Mouse (Mus musculus): ENCODE measurements around the gene Fam110a. TPM values are rescaled to one million over a fixed set of nuclear protein-coding genes. Genes with fewer than 3 reads are reported as not detected.

The Fam110a gene
- total and polyA plus RNA-seq, 2 experiments, result 0.83 to 3.3 TPM

GRCm38 (mm10) chr2:151972880-151973594 lies 7.0 kb downstream of the Fam110a start:
- H3K4me3 ChIP-seq (ENCODE audit: insufficient read depth, low read depth, low read length), result peak overlapping the region; percentile 53; the same call in 1 of the 2 replicates
- no peaks in the 10 kb centered on the region for H3K27me3 ChIP-seq (ENCODE audit: control insufficient read depth, insufficient read depth, low read length)
- H3K27ac ChIP-seq (replicated peaks; ENCODE audit: insufficient read depth, low read depth, low read length), result peak overlapping the region; percentile 5; the same call in 1 of the 2 replicates
- no peaks in the 10 kb centered on the region for H3K79me2 ChIP-seq (ENCODE audit: control insufficient read depth, insufficient read depth, low read length)
- TF ChIP-seq POLR2A (IDR thresholded peaks at IDR 0.05; ENCODE audit: extremely low read depth, insufficient read depth, low read length) (no peak), CTCF (IDR thresholded peaks at IDR 0.05; ENCODE audit: low read depth, low read length) (no peak)
- WGBS, result 23% methylated on average over 23 of the region's 23 CpGs
- peak; percentile 70 for DNase-seq (ENCODE audit: extremely low read depth, low read depth, low spot score)
- peak overlapping the region; percentile 13; the same call in 1 of the 2 replicates for H3K9ac ChIP-seq (ENCODE audit: low read depth, low read length)
- H3K4me1 ChIP-seq (ENCODE audit: control insufficient read depth, insufficient read depth, low read length), result peaks cover 23% of the 10 kb centered on the region
- no peaks in the 10 kb centered on the region for H3K36me3 ChIP-seq (ENCODE audit: control insufficient read depth, insufficient read depth, low read length)

- Histone ChIP-seq H3K36me3 (ENCODE audit: control insufficient read depth, insufficient read depth, low read length) (no peaks in the 10 kb centered on the region), H3K27ac (replicated peaks; ENCODE audit: insufficient read depth, low read depth, low read length) (no peak overlapping the region), H3K4me3 (ENCODE audit: insufficient read depth, low read depth, low read length) (no peak overlapping the region), H3K4me1 (ENCODE audit: control insufficient read depth, insufficient read depth, low read length) (peaks cover 21% of the 10 kb centered on the region), H3K79me2 (ENCODE audit: control insufficient read depth, insufficient read depth, low read length) (no peaks in the 10 kb centered on the region), H3K27me3 (ENCODE audit: control insufficient read depth, insufficient read depth, low read length) (no peaks in the 10 kb centered on the region), H3K9ac (ENCODE audit: low read depth, low read length) (no peak overlapping the region)
- DNase-seq (ENCODE audit: extremely low read depth, low read depth, low spot score), result no peak
- 97% methylated on average over 5 of the region's 5 CpGs for WGBS
- TF ChIP-seq CTCF (IDR thresholded peaks at IDR 0.05; ENCODE audit: low read depth, low read length) (no peak), POLR2A (IDR thresholded peaks at IDR 0.05; ENCODE audit: extremely low read depth, insufficient read depth, low read length) (no peak)
These were observed 8.3 kb downstream of the Fam110a start for GRCm38 (mm10) chr2:151971748-151972147.

- Histone ChIP-seq H3K79me2 (ENCODE audit: control insufficient read depth, insufficient read depth, low read length) (no peaks in the 10 kb centered on the region), H3K4me3 (ENCODE audit: insufficient read depth, low read depth, low read length) (no peak overlapping the region), H3K27ac (replicated peaks; ENCODE audit: insufficient read depth, low read depth, low read length) (no peak overlapping the region), H3K36me3 (ENCODE audit: control insufficient read depth, insufficient read depth, low read length) (no peaks in the 10 kb centered on the region), H3K27me3 (ENCODE audit: control insufficient read depth, insufficient read depth, low read length) (no peaks in the 10 kb centered on the region), H3K9ac (ENCODE audit: low read depth, low read length) (no peak overlapping the region), H3K4me1 (ENCODE audit: control insufficient read depth, insufficient read depth, low read length) (peaks cover 15% of the 10 kb centered on the region)
- DNase-seq (ENCODE audit: extremely low read depth, low read depth, low spot score), result no peak
- no peak for TF ChIP-seq POLR2A (IDR thresholded peaks at IDR 0.05; ENCODE audit: extremely low read depth, insufficient read depth, low read length)
- TF ChIP-seq CTCF (IDR thresholded peaks at IDR 0.05; ENCODE audit: low read depth, low read length), result no peak
- WGBS, result 82% methylated on average over 53 of the region's 53 CpGs
These were observed 9.5 kb downstream of the Fam110a start for GRCm38 (mm10) chr2:151970191-151971172.

GRCm38 (mm10) chr2:151969396-151969795 lies 10.6 kb downstream of the Fam110a start:
- peaks cover 12% of the 10 kb centered on the region for H3K4me1 ChIP-seq (ENCODE audit: control insufficient read depth, insufficient read depth, low read length)
- no peak overlapping the region for H3K4me3 ChIP-seq (ENCODE audit: insufficient read depth, low read depth, low read length)
- H3K27me3 ChIP-seq (ENCODE audit: control insufficient read depth, insufficient read depth, low read length), result no peaks in the 10 kb centered on the region
- H3K9ac ChIP-seq (ENCODE audit: low read depth, low read length), result no peak overlapping the region
- no peak for DNase-seq (ENCODE audit: extremely low read depth, low read depth, low spot score)
- 60% methylated on average over 6 of the region's 6 CpGs for WGBS
- no peak for TF ChIP-seq POLR2A (IDR thresholded peaks at IDR 0.05; ENCODE audit: extremely low read depth, insufficient read depth, low read length)
- TF ChIP-seq CTCF (IDR thresholded peaks at IDR 0.05; ENCODE audit: low read depth, low read length), result no peak
- no peak overlapping the region for H3K27ac ChIP-seq (replicated peaks; ENCODE audit: insufficient read depth, low read depth, low read length)
- no peaks in the 10 kb centered on the region for H3K79me2 ChIP-seq (ENCODE audit: control insufficient read depth, insufficient read depth, low read length)
- no peaks in the 10 kb centered on the region for H3K36me3 ChIP-seq (ENCODE audit: control insufficient read depth, insufficient read depth, low read length)

- 90% methylated on average over 7 of the region's 7 CpGs for WGBS
- Histone ChIP-seq H3K9ac (ENCODE audit: low read depth, low read length) (no peak overlapping the region), H3K4me1 (ENCODE audit: control insufficient read depth, insufficient read depth, low read length) (peaks cover 9% of the 10 kb centered on the region), H3K36me3 (ENCODE audit: control insufficient read depth, insufficient read depth, low read length) (no peaks in the 10 kb centered on the region), H3K27ac (replicated peaks; ENCODE audit: insufficient read depth, low read depth, low read length) (no peak overlapping the region), H3K79me2 (ENCODE audit: control insufficient read depth, insufficient read depth, low read length) (no peaks in the 10 kb centered on the region), H3K4me3 (ENCODE audit: insufficient read depth, low read depth, low read length) (no peak overlapping the region), H3K27me3 (ENCODE audit: control insufficient read depth, insufficient read depth, low read length) (no peaks in the 10 kb centered on the region)
- TF ChIP-seq POLR2A (IDR thresholded peaks at IDR 0.05; ENCODE audit: extremely low read depth, insufficient read depth, low read length) (no peak), CTCF (IDR thresholded peaks at IDR 0.05; ENCODE audit: low read depth, low read length) (no peak)
- DNase-seq (ENCODE audit: extremely low read depth, low read depth, low spot score), result no peak
These were observed 11.0 kb downstream of the Fam110a start for GRCm38 (mm10) chr2:151968986-151969385.

All from liver, adult 2 months (tissue).